Mouse (Mus musculus) lung, adult 2 months (tissue): ENCODE results near the gene Hhipl1. TPM values are rescaled to one million over a fixed set of nuclear protein-coding genes. Genes with fewer than 3 reads are reported as not detected.

ENCODE experiments used
- DNase-seq: peaks from one replicate; pipeline ENCODE4 v3.0.0; 2022
- H3K4me1 ChIP-seq: fragments of 200-500 bp; 2 replicates; pipeline ENCODE4 v1.6.1; 2011; ENCODE audit warnings: low read length; ENCODE audit not compliant: control insufficient read depth, insufficient read depth
- H3K4me3 ChIP-seq: fragments of 200-500 bp; replicated peaks from 2 replicates; pipeline ENCODE3; 2011; ENCODE audit warnings: low read depth, mild to moderate bottlenecking, control low read depth, low read length; ENCODE audit errors: extremely low read depth
- CTCF ChIP-seq: fragments of 200-500 bp; IDR thresholded peaks from 2 replicates; pipeline ENCODE4 v1.5.1; 2011; ENCODE audit warnings: mild to moderate bottlenecking, low read length, control low read depth; ENCODE audit not compliant: insufficient read depth
- POLR2A ChIP-seq: fragments of 200-500 bp; IDR thresholded peaks from 2 replicates; pipeline ENCODE4 v1.6.1; 2011; ENCODE audit warnings: low read depth, mild to moderate bottlenecking, control low read depth, low read length, borderline replicate concordance; ENCODE audit errors: extremely low read depth
- WGBS: fragments of 180-500 bp; shearing (Covaris S2); methylation state at CpG from one replicate; pipeline ENCODE4 v1.1.7; 2018; 5-methylcytosine and 5-hydroxymethylcytosine counted together
- polyA plus RNA-seq: library from polyadenylated mRNA; depleted of rRNA; stranded (reverse); fragments of >200 nt; gene quantifications from 2 replicates; pipeline ENCODE4 v1.2.3, GENCODE M21; 2012

Gene Hhipl1
- polyA plus RNA-seq, 1 experiment: 1.3 TPM

GRCm38 (mm10) chr12:108270240-108270919 lies 35.7 kb upstream of the Hhipl1 start:
- peaks cover 36% of the 10 kb centered on the region for H3K4me1 ChIP-seq
- 39% methylated on average over 13 of the region's 13 CpGs for WGBS
- no peak overlapping the region for H3K4me3 ChIP-seq
- TF ChIP-seq POLR2A (no peak), CTCF (no peak)
- DNase-seq: no peak

- no peak for DNase-seq
- Histone ChIP-seq H3K4me1 (peaks cover 30% of the 10 kb centered on the region), H3K4me3 (no peak overlapping the region)
- WGBS: 69% methylated on average over 16 of the region's 16 CpGs
- no peak for TF ChIP-seq POLR2A
- no peak for TF ChIP-seq CTCF
Measured at GRCm38 (mm10) chr12:108271351-108272142, 34.5 kb upstream of the Hhipl1 start.

- Histone ChIP-seq H3K4me1 (peaks cover 28% of the 10 kb centered on the region), H3K4me3 (no peak overlapping the region)
- WGBS: 53% methylated on average over 7 of the region's 7 CpGs
- no peak for DNase-seq
- no peak for TF ChIP-seq POLR2A
- no peak for TF ChIP-seq CTCF
Measured at GRCm38 (mm10) chr12:108272143-108272635, 33.9 kb upstream of the Hhipl1 start.

GRCm38 (mm10) chr12:108273466-108274312 lies 32.4 kb upstream of the Hhipl1 start:
- Histone ChIP-seq H3K4me3 (peak overlapping the region; percentile 69), H3K4me1 (peaks cover 19% of the 10 kb centered on the region)
- WGBS: 14% methylated on average over 21 of the region's 21 CpGs
- TF ChIP-seq POLR2A: no peak
- TF ChIP-seq CTCF: no peak
- no peak for DNase-seq

GRCm38 (mm10) chr12:108274313-108274595 lies 31.8 kb upstream of the Hhipl1 start:
- Histone ChIP-seq H3K4me3 (peak overlapping the region; percentile 69), H3K4me1 (peaks cover 19% of the 10 kb centered on the region)
- WGBS: 2% methylated on average over 35 of the region's 35 CpGs
- TF ChIP-seq POLR2A (no peak), CTCF (no peak)
- DNase-seq: no peak

GRCm38 (mm10) chr12:108274661-108275507 lies 31.2 kb upstream of the Hhipl1 start, which contains the start of gene Ccdc85c:
TSS of gene Ccdc85c (minus strand) at chr12:108275425.
- peak; percentile 57 for DNase-seq
- under 1% methylated on average over 117 of the region's 120 CpGs for WGBS
- H3K4me1 ChIP-seq: peaks cover 16% of the 10 kb centered on the region
- TF ChIP-seq POLR2A: 0 out of 2 replicates have a peak, but pooled peaks have one; percentile 26
- no peak for TF ChIP-seq CTCF
- peak within 1 kb of the TSS; percentile 79 for H3K4me3 ChIP-seq

- 2% methylated on average over 36 of the region's 37 CpGs for WGBS
- peak; percentile 96 for DNase-seq
- Histone ChIP-seq H3K4me1 (peaks cover 14% of the 10 kb centered on the region), H3K4me3 (peak overlapping the region; percentile 79)
- TF ChIP-seq POLR2A: peak; percentile 39; the same call in 1 of the 2 replicates
- no peak for TF ChIP-seq CTCF
Measured at GRCm38 (mm10) chr12:108275508-108275890, 30.6 kb upstream of the Hhipl1 start.

- peak; percentile 69 for DNase-seq
- peaks cover 12% of the 10 kb centered on the region for H3K4me1 ChIP-seq
- 2% methylated on average over 47 of the region's 47 CpGs for WGBS
- H3K4me3 ChIP-seq: peak overlapping the region; percentile 79
- TF ChIP-seq CTCF (no peak), POLR2A (no peak)
Measured at GRCm38 (mm10) chr12:108275920-108276822, 29.9 kb upstream of the Hhipl1 start.
